Mouse (Mus musculus) heart, adult 9 months (tissue): ENCODE data around the gene Gm9508.
"Not testable (repeated sequence)": the region's sequence is repeated elsewhere in the genome, so short reads cannot be mapped to it uniquely, and the experiment has no call there.

Experiments
- DNase-seq, 2 experiments: peaks; one replicate each; pipeline ENCODE4 v3.0.0; 2022; ENCODE audit warnings: low spot score in 2 of 2

The Gm9508 gene

DNA sequence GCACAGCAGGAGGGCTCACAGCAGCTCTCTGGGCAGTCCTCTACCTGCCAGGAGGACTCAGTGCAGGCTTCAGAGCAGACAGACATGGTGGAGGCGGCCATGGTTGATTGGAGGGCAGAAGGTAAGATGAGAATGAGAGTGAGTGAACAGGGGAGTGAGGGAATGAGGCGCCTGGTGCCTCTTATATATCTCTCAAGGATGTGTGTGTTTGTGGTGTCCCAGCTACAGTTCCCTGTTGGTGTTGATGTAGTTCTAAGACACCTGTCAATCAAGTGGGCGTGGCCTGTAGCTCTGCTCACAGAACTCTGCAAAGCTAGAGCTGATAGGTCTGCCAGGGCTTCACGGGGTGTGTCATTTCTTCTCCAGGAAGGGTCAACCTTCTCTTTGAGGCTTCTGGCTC lies at the start of gene Gm9508:
Gene Gm9508 (minus strand): TSS at position 101 of the 400 bp plus-strand sequence.
- no peak for DNase-seq

DNA sequence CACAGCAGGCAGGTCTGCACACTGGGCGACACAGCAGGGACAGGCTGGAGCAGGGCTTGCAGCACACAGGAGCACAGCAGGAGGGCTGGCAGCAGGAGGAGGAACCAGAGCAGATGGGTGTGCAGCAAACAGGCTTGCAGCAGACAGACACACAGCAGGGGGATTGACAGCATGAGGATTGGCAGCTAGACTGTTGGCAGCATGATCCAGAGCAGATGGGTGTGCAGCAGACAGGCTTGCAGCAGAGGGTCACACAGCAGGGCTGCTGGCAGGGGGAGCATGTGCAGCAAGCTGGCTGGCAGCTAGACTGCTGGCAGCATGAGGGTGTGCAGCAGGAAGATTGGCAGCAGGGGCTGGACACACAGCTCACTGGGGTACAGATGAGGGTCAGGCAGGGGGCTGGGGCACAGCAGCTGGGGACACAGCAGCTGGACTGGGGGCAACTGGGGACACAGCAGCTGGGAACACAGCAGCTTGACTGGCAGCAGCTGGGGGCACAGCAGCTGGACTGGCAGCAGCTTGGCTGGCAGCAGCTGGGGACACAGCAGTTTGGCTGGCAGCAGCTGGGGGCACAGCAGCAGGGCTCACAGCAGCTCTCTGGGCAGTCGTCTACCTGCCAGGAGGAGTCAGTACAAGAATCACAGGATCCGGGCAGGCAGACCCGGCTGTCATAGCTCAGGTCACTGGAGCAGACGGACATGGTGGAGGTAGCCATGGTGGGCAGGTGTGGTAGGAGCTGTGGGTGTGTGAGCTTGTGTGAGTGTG lies 45.1 kb upstream of the Gm9508 start, which contains the start of gene Gm18596:
Gene Gm18596 (minus strand): TSS at position 715 of the 765 bp plus-strand sequence.
- DNase-seq, result not testable (repeated sequence)

DNA sequence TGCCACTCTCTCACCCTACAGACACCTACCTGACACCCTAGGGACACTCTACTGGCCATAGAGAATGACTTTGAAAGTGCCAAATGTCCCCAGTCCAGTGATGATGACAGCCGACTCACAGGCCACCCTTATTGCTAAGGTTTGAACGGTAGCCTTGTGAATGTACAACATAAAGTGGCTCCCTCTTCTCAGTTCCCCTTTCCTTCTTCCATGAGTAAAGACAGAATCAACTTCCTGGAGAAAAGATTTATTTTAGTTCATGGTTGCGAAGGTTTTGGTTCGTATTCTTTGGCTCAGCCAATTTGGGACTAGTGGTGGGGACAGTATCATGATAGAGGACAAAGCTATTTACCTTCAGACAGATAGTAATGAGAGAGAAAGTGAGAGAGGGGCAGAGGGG lies 41.9 kb upstream of the Gm9508 start:
- no peak for DNase-seq

DNA sequence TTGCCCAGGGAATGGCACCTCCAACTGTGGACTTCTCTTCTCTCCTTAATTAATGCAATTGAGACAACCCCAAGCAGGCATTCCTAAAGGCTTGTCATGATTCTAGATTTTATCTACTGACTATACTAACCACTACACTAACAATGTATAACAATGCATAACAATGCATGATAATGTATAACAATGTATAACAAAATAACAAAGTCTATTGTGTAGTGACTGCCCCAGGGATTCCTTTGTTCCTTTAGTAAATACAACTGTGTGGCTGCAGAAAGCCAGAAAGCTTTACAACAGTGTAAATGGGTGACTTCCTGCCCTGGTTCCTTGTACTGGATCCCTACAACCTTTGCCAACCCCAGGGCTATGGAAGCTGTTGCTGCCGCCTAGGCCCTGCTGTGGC lies 38.9 kb upstream of the Gm9508 start:
- no peak for DNase-seq

DNA sequence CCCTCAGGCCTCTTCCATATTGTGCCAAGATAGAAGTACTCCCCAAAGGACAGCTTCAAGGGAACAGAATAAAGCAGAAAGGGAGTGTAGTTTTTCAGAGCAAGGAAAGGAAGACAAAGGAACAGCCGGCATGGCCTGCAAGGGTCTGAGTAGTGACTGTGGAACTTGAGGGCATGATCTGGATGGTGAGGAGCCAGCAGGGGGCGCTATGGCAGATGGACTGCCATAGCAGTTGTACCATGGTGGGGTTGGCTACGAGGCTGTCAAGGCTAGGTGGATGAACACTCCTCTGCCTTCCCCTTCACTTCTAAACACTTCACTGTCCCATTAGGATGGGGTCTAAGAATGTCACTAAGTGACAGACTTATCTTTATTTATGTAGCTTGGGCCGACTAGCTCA lies 32.2 kb upstream of the Gm9508 start:
- DNase-seq, result no peak

DNA sequence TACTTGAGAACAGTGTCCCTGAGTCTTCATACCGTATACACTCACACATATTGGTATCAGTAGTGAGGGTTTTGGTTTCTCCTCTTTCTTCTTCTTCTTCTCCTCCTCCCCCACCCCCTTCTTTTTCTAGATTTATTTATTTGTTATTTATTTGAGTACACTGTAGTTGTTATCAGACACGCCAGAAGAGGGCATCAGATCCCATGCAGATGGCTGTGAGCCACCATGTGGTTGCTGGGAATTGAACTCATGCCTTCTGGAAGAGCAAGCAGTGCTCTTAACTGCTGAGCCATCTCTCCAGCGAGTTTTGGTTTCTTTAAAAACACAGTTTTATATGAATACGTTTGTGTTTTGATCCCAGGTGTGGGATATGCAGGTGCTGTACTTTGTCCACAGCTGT lies 31.2 kb upstream of the Gm9508 start:
- no peak for DNase-seq

DNA sequence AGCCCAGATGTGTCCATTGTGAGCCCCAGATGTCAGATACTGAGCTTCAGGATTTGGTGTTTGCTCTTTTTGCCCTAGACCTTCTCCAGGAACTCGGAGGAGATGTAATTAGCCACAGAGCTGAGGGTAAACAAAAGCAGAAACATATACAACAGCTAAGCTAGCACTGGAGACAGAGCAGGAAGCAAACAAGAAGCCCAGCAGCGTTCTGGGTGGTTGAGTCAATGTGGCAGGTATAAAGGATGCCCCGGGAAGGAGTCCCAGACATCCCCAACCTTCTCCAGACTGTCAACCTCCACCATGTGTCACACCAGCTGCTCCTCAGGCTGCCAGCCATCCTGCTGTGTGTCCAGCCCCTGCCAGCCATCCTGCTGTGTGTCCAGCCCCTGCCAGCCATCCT lies 29.2 kb upstream of the Gm9508 start, which contains the start of gene Gm10100:
Gene Gm10100 (plus strand): TSS at position 301 of the 400 bp plus-strand sequence.
- DNase-seq, result no peak

DNA sequence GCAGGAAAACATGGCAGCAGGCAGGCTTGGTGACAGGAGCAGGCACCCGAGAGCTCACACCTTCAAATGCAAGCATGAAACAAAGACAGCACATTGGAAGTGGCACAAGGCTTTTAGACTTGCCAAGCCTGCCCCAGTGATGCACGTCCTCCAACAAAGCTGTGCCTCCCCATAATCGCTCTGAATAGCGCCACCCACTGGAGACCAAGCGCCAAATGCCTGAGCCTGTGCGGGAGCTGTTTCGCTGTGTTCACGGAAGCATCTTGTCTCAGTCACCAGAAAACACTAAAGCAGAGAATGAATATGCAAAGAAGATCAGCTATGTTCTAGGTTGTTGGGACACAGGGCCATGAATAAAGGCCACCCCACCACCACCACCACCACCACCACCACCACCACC lies 27.8 kb upstream of the Gm9508 start:
- DNase-seq, result no peak

DNA sequence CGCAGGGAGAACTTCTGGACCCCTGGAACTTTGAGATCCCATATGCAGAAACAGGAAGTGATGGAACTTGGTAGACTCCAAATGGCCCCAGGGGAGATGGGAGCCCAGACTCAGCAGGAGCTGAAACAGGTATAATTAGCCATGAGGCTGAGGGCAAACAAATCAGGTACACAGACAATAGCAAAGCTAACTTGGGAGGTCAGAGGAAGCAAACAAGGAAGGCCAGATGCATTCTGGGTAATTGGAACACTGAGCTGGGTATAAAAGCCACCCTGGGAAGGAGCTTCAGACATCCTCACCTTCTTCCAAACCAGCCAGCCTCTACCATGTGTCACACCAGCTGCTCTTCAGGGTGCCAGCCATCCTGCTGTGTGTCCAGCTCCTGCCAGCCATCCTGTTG lies 23.3 kb upstream of the Gm9508 start, which contains the start of gene Krtap12-1:
Gene Krtap12-1 (plus strand): TSS at position 301 of the 400 bp plus-strand sequence.
- not testable (repeated sequence) for DNase-seq

DNA sequence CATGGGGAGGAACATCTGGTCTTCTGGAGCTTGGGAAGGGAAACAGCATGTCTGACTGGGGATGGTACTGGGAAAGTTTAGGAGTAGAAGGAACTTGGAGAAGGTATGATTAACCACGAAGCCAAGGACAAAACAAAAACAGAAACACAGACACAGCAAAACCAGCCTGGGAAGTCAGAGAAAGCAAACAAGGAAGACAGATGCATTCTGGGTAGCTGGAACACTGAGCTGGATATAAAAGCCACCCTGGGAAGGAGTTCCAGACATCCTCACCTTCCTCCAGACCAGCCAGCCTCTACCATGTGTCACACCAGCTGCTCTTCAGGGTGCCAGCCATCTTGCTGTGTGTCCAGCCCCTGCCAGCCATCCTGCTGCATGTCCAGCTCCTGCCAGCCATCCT lies 18.5 kb upstream of the Gm9508 start, which contains the start of gene Gm10142:
Gene Gm10142 (plus strand): TSS at position 301 of the 400 bp plus-strand sequence.
- DNase-seq, result no peak

DNA sequence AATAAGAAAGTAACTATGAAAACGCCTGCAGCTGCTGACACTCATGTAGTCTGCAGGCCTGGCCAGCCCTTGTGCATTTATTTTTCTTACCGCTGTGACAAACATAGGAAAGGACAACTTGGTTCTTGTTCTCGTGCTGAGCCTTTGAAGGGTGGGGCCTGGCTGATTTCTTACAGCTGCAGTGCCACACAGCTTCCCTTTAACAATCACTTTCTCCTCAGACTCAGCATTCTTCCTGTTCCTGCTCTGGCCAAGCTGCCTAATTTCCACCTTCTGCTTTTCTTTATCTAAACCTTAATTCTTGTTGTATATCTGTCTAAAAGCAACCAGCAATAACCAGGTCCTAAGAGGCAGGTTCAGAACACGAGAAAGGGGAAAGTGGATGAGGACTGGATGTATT lies 16.7 kb upstream of the Gm9508 start:
- peak in 1 of 2 experiments; percentile 1 for DNase-seq

DNA sequence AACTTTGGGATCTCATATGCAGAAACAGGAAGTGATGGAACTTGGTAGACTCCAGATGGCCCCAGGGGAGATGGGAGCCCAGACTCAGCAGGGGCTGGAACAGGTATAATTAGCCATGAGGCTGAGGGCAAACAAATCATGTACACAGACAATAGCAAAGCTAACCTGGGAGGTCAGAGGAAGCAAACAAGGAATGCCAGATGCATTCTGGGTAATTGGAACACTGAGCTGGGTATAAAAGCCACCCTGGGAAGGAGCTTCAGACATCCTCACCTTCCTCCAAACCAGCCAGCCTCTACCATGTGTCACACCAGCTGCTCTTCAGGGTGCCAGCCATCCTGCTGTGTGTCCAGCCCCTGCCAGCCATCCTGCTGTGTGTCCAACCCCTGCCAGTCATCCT lies 14.1 kb upstream of the Gm9508 start, which contains the start of gene Gm10024:
Gene Gm10024 (plus strand): TSS at position 301 of the 400 bp plus-strand sequence.
- DNase-seq, result not testable (repeated sequence)

DNA sequence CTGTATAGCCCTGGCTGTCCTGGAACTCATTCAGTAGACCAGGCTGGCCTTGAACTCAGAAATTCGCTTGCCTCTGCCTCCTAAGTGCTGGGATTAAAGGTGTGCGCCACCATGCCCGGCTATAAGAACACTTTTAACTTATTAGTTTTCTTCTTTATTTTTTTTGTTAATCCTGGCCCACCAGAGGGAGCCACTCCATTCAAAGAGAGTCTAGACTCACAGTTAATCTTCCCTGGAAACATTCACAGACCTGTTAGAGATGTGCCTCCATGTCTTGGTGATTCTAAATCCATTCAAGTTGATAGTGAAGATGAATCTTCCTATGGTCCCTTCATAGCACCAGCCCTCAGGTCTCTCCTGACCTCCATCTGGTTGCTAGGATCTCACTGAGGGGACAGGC lies 12.8 kb upstream of the Gm9508 start:
- no peak for DNase-seq

DNA sequence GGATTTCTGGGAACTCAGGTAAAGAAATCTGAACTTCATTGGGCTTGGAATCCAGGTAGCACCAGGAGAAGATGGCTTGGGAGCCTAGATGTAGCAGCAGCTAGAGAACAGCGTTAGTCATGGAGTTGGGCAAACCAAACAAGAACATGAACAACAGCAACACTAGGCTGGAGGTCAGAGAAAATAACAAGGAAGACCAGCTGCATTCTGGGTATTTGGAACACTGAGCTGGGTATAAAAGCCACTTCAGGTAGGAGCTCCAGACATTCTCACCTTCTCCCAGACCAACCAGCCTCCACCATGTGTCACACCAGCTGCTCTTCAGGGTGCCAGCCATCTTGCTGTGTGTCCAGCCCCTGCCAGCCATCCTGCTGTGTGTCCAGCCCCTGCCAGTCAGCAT lies 9.3 kb upstream of the Gm9508 start, which contains the start of gene Gm10272:
Gene Gm10272 (plus strand): TSS at position 301 of the 400 bp plus-strand sequence.
- no peak for DNase-seq

DNA sequence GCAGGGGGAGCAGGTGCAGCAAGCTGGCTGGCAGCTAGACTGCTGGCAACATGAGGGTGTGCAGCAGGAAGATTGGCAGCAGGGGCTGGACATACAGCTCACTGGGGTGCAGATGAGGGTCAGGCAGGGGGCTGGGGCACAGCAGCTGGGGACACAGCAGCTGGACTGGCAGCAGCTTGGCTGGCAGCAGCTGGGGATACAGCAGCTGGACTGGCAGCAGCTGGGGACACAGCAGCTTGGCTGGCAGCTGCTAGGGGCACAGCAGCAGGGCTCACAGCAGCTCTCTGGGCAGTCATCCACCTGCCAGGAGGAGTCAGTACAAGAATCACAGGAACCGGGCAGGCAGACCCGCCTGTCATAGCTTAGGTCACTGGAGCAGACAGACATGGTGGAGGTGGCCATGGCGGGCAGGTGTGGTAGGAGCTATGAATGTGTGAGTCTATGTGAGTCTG lies 6.7 kb downstream of the Gm9508 start, which contains the start of gene Gm19402:
Gene Gm19402 (minus strand): TSS at position 402 of the 452 bp plus-strand sequence.
- not testable (repeated sequence) for DNase-seq

DNA sequence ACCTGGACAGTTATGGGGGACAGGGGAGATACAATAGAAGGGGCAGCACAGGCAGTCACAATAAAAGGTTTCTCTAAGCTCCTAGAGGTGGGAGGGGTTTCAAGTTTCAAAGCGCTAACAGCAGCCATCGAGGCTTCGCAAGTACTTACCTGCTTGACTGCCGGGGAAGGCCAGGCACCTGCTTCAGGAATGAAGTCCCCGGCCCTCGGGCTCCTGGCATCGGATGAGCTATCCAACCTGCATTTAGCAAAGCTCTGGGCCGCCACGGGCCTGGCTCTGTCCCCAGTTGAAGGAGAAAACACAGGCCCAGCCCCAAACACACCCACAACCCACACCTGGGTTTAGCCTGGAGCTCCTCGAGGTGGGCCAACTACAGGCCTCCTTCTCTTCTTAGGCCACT lies 10.0 kb downstream of the Gm9508 start:
- DNase-seq, result no peak

DNA sequence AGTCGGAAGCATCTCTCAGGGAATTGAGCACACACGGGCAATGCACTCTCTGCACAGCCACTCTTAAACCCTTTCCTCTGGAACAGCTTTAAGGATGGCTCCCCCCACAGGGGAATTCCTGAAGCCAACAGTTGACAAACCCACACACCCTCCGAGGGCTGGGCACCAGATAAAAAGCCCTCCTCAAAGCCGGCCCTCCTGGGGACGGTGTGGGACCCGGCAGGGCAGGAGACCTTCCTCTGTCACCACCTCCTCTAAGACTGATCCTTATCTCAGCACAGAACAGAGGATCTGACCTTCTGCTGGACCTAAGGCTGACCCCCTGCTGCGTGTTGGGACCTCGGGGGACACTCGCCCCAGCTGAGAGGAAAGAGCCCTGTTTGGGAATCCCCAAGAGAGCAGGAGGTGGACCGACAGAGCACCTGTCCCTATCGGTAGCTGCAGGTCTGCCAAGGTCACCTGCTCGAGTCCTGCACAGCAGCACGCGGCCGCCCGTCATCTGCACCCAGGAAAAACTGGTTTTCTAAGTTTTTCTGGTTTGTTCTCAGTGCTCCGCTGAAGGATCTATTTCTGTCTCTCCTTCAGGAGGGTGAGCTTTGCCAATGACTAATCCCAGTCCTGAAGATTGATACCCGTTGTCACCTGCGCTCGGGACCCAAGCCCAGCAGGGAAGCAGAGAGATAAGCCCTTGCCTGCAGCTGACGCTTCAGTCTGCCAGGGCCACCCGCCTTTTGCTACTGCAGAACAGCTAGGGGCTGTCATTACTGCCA lies 11.0 kb downstream of the Gm9508 start, which contains the start of gene Tspear:
Gene Tspear (plus strand): TSS at position 675 of the 770 bp plus-strand sequence.
- peak in 1 of 2 experiments; percentile 12 for DNase-seq

DNA sequence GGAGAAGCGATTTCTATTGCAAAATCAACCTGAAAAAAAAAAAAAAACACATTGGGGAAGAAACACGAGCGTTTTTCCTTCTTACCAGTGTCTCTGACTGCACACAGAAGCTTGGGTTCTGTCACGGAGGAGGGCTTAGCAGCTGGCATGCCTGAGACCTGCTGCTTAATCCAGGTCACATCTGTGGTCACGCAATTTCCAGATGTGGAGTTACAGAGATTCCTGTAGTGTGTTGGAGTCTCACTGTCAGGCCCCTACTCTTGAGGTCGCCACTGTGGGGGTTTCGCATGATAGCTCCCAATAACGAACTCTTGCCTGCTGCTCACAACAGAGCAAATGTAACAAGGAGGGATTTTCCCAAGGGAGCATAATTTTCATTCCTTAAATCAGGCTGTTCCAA lies 12.9 kb downstream of the Gm9508 start:
- no peak for DNase-seq

DNA sequence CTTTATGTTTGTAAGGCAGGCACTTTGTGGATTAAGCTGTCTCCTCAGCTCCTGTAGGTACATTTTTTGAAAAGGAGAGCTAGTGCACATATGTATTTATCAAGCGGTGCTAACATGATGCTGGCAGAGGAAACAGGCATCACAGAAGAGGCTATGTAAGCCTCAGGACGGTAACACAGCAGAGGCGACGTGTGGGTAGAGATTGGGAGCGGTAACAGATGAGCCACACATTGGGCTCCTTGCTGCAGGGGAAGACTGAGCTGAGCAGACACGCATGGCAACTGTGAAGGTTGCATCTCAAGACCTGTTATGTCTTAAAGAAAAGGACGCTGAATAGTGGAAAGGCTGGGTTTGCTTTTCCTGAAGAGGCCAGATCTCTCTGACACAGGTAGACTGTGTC lies 14.0 kb downstream of the Gm9508 start:
- DNase-seq, result no peak

DNA sequence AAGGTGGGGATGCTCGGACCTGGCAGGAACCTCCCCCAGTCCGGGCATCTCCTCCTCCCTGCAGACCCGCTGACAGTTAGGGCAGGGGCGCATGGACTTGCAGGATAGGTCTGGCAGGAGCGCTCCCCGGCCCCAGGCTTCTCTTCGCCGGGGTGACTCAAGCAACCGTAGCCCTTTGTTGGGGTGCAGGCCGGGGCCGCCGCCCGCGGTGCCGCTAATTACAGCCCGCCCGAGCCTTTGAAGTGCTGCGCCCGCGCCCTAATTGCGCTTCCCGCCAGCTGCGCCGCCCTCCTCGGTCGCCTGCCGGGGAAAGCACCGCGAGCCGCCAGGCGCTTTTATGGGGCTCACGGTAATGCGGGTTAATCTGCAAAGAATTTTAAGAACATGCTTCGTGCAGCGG lies 19.5 kb downstream of the Gm9508 start:
- no peak for DNase-seq

DNA sequence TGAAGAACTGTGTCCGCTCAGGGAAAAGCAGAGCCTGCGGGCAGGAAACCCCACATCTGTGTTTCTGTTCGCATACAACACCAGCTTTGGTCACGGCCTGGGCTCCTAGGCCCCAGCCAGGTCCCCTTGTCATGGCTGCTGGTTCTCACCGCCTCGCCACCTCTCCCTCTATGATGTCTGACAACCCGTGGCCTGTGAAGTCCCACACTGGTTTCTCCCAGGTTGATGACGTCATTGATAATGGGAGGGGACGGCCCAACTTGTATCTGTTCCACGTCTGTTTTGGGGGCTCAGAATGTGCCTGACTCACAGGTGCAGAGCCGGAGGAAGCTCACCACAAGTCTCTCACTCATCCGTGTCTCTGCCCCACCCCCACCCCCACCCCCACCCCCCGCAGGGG lies 23.3 kb downstream of the Gm9508 start:
- no peak for DNase-seq

DNA sequence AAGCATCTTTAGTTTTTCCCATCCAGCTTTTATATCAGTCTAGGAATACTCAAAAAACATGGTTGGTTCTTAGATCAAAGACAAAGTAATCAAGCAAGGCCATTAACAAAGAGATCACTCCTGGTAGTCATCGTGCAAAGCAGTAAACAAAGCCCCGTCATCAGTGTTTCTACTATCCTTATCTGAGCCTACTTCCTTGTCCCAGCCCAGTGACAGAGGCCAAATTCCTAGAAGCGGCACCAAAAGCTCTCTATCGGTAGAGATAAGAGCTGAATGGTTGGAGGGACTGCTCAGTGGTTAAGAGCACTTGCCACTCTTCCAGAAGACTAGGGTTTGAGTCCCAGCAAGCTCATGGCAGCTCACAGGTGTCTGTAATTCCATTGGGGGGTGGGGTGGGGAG lies 25.5 kb downstream of the Gm9508 start:
- no peak for DNase-seq
